Mouse (Mus musculus) liver, embryonic 14.5 days (tissue): Measurements from ENCODE around the gene Urad. TPM values are rescaled to one million over a fixed set of nuclear protein-coding genes. Genes with fewer than 3 reads are reported as not detected.
A peak's percentile ranks its signal among the peaks of the same experiment; 100 is the strongest.

ENCODE experiments used
- ATAC-seq: fragments of 200-750 bp; cut with Nextera tagmentation; 2 replicates; pipeline ENCODE4 v1.8.0; 2017; ENCODE audit warnings: moderate number of reproducible peaks, mild to moderate bottlenecking, moderate library complexity; ENCODE audit not compliant: insufficient read depth
- DNase-seq, 3 experiments: peaks; one replicate each; pipeline ENCODE4 v3.0.0-alpha.2; 2012 to 2013; ENCODE audit warnings: low read depth in 3 of 3, low spot score in 3 of 3
- H3K27ac ChIP-seq: fragments of 300-500 bp; sonication (generic); 2 replicates; pipeline ENCODE4 v1.5.1; 2014; ENCODE audit warnings: moderate library complexity, mild to moderate bottlenecking, control low read depth, inconsistent platforms
- H3K27me3 ChIP-seq: fragments of 300-500 bp; sonication (generic); 2 replicates; pipeline ENCODE4 v1.6.1; 2014; ENCODE audit warnings: mild to moderate bottlenecking, low read length, moderate library complexity; ENCODE audit not compliant: control insufficient read depth, insufficient read depth
- H3K36me3 ChIP-seq: fragments of 300-500 bp; sonication (generic); replicated peaks from 2 replicates; pipeline ENCODE4 v1.6.1; 2014; ENCODE audit warnings: low read depth; ENCODE audit not compliant: control insufficient read depth, insufficient read depth
- H3K4me1 ChIP-seq, 2 experiments: fragments of 200-500 bp in 1 of 2; fragments of 300-500 bp in 1 of 2; sonication (generic) in 1 of 2; replicated peaks; 2 replicates each; pipeline ENCODE4 v1.6.1; 2012 to 2014; ENCODE audit warnings: antibody characterized with exemption in 1 of 2, inconsistent platforms in 1 of 2, low read length in 1 of 2; ENCODE audit not compliant: control insufficient read depth in 2 of 2, insufficient read depth in 2 of 2
- H3K4me2 ChIP-seq: fragments of 300-500 bp; sonication (generic); 2 replicates; pipeline ENCODE4 v1.6.1; 2014; ENCODE audit warnings: low read depth, mild to moderate bottlenecking, control low read depth, moderate library complexity
- H3K4me3 ChIP-seq, 2 experiments: fragments of 200-500 bp in 1 of 2; fragments of 300-500 bp in 1 of 2; sonication (generic) in 1 of 2; 2 replicates each; pipeline ENCODE4 v1.5.1; 2012 to 2014; ENCODE audit warnings: low read depth in 2 of 2, low read length in 2 of 2, mild to moderate bottlenecking in 2 of 2, control low read depth in 1 of 2, inconsistent platforms in 1 of 2, moderate library complexity in 1 of 2; ENCODE audit not compliant: insufficient read depth in 1 of 2
- H3K9ac ChIP-seq: fragments of 300-500 bp; sonication (generic); replicated peaks from 2 replicates; pipeline ENCODE4 v1.6.1; 2014; ENCODE audit warnings: mild to moderate bottlenecking, control low read depth, moderate library complexity
- H3K9me3 ChIP-seq: fragments of 300-500 bp; sonication (generic); 2 replicates; pipeline ENCODE4 v1.6.1; 2016; ENCODE audit warnings: low read length, mixed read lengths; ENCODE audit not compliant: control insufficient read depth
- CTCF ChIP-seq: IDR thresholded peaks from 2 replicates; pipeline ENCODE4 v1.5.1; 2016; ENCODE audit warnings: antibody characterized with exemption, low read depth, control low read depth
- EP300 ChIP-seq: IDR thresholded peaks from 2 replicates; pipeline ENCODE4 v1.6.1; 2016; ENCODE audit warnings: antibody characterized with exemption, low read depth
- WGBS: fragments of 180-500 bp; shearing (Covaris S2); extraction: QIAGEN DNeasy Blood & Tissue Kit; methylation state at CpG from one replicate; pipeline ENCODE4 v1.1.7; 2014; ENCODE audit not compliant: insufficient replicate concordance; 5-methylcytosine and 5-hydroxymethylcytosine counted together
- polyA plus RNA-seq, 2 experiments: library from polyadenylated mRNA; depleted of rRNA in 1 of 2; stranded (reverse) in 1 of 2; unstranded in 1 of 2; fragments of >200 nt; fragmentation: Nextera tagmentation in 1 of 2; extraction: Ambion mirVana in 1 of 2; gene quantifications; 2 replicates each; pipeline versions ENCODE4 v1.2.1 to v1.2.3; 2012 to 2014

Urad gene
- polyA plus RNA-seq, 2 experiments = 0.30 to 1.1 TPM

GRCm38 (mm10) chr5:147329946-147330345 lies 7.7 kb upstream of the Urad start:
- Histone ChIP-seq H3K4me2 (no peak overlapping the region), H3K27me3 (no peaks in the 10 kb centered on the region), H3K27ac (no peak overlapping the region), H3K4me3 (no peak overlapping the region), H3K9me3 (no peaks in the 10 kb centered on the region), H3K4me1 (no peaks in the 10 kb centered on the region), H3K9ac (no peak overlapping the region), H3K36me3 (no peaks in the 10 kb centered on the region)
- 68% methylated on average over 11 of the region's 11 CpGs for WGBS
- TF ChIP-seq EP300 (no peak), CTCF (no peak)
- DNase-seq (no peak), ATAC-seq (no peak)

DNA sequence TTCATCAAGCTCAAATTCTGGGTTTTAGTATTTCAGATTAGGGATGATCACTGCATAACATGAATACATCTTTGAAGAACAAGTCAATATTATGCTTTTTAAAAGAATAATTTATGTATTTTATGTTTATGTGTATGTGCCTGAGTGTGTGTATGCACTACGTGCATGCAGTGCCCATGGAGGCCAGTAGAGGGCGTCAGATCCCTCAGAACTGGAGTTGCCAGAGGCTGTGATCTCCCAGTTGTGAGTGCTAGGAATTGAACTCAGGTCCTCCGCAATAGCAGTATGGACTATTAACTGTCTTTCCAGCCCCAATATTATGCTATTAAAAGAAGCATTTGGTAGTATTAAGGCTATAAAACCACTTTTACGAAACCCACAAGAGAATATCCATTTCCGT lies 5.4 kb upstream of the Urad start:
- ATAC-seq (no peak), DNase-seq (no peak)
- peak; percentile 54 for TF ChIP-seq CTCF
- no peak for TF ChIP-seq EP300
- Histone ChIP-seq H3K36me3 (no peaks in the 10 kb centered on the region), H3K27ac (no peak overlapping the region), H3K4me1 (peaks cover 0 to 1% of the 10 kb centered on the region in 2 experiments; a peak in 2 of 4 replicates), H3K27me3 (no peaks in the 10 kb centered on the region), H3K4me2 (no peak overlapping the region), H3K4me3 (no peak overlapping the region), H3K9me3 (no peaks in the 10 kb centered on the region), H3K9ac (no peak overlapping the region)
- 75% methylated on average over 5 of the region's 5 CpGs for WGBS

GRCm38 (mm10) chr5:147325931-147326330 lies 3.7 kb upstream of the Urad start:
- Histone ChIP-seq H3K36me3 (no peaks in the 10 kb centered on the region), H3K27me3 (no peaks in the 10 kb centered on the region), H3K27ac (no peak overlapping the region), H3K4me1 (peaks cover 0 to 3% of the 10 kb centered on the region in 2 experiments; a peak in 2 of 4 replicates), H3K9me3 (no peaks in the 10 kb centered on the region), H3K9ac (no peak overlapping the region), H3K4me2 (no peak overlapping the region), H3K4me3 (no peak overlapping the region)
- DNase-seq = no peak
- TF ChIP-seq CTCF (no peak), EP300 (no peak)
- ATAC-seq = no peak
- WGBS = 62% methylated on average over 11 of the region's 11 CpGs

DNA sequence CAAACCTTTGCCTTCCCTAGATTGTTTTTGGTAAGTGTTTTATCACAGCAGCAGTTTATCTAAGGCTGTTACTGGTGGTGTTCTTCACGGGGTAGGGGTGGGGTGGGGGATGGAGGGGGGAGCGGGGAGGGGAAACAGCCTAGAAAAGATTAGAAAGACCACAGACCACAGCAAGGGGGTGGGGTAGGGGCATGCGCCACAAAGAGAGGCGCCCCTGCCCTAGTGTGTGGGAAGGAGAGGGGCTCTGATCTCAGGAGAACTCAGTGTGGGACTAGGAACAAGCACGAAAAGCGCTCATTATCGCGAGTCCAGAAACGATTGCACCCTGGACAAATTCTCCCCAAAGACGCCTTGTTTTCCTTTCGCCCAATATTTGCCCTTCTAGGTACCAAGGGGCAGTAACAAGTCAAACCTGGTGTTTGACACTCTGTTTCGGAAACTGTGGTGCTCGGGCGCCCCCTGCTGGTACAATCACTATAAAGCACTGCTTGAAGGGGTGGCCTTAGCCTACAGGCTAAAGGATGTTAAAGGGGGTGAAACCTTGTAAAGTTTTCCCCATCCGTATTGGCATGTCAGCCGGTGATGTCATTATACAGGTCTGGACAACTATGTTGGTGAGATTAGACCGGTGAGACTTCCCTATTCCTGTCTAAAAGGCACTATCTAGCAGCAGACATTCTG lies 1.1 kb upstream of the Urad start:
- DNase-seq (peak in 2 of 3 experiments; percentile 35 to 48), ATAC-seq (peak; percentile 42; the same call in 1 of the 2 replicates)
- H3K4me3 ChIP-seq = no peak overlapping the region
- H3K9me3 ChIP-seq = no peaks in the 10 kb centered on the region
- WGBS = under 1% methylated on average over 17 of the region's 17 CpGs
- H3K36me3 ChIP-seq = no peaks in the 10 kb centered on the region
- no peak overlapping the region for H3K9ac ChIP-seq
- H3K27ac ChIP-seq = no peak overlapping the region
- H3K4me1 ChIP-seq = peaks cover 0 to 3% of the 10 kb centered on the region in 2 experiments; a peak in 2 of 4 replicates
- H3K27me3 ChIP-seq = no peaks in the 10 kb centered on the region
- TF ChIP-seq EP300 (no peak), CTCF (peak; percentile 91)
- H3K4me2 ChIP-seq = no peak overlapping the region

DNA sequence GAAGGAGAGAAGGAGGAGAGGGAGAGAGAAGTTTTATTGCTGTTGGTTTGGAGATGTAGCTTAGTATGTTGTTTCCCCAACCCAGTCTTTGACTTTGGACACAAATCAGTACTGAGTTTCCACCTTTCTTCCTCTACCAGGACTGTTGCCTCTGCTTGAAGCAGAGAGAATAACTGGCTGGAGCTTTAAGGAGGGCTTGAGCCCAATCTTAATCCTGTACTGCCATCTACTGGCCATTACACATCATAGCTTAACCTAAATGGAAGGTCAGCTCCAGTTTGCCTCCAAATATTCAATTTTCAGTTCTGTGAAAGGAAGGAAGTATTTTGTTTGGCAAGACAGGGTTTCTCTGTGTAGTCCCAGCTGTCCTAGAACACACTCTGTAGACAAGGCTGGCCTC lies 2.6 kb downstream of the Urad start:
- Histone ChIP-seq H3K27me3 (peaks cover 28% of the 10 kb centered on the region), H3K9me3 (no peaks in the 10 kb centered on the region), H3K4me1 (peaks cover 0 to 3% of the 10 kb centered on the region in 2 experiments; a peak in 2 of 4 replicates), H3K27ac (no peak overlapping the region), H3K4me2 (no peak overlapping the region), H3K9ac (no peak overlapping the region), H3K36me3 (no peaks in the 10 kb centered on the region), H3K4me3 (no peak overlapping the region)
- DNase-seq (peak in 2 of 3 experiments; percentile 18 to 29), ATAC-seq (no peak)
- no peak for TF ChIP-seq EP300
- peak; percentile 67 for TF ChIP-seq CTCF
